Mouse (Mus musculus): ENCODE measurements around the gene Gm8104. TPM values are rescaled to one million over a fixed set of nuclear protein-coding genes. Genes with fewer than 3 reads are reported as not detected.
"Not testable (repeated sequence)": the region's sequence is repeated elsewhere in the genome, so short reads cannot be mapped to it uniquely, and the experiment has no call there.

Gm8104 gene
- polyA plus RNA-seq (2015; fragmentation: Nextera tagmentation; extraction: Ambion mirVana), result not detected in 2 replicates

DNA sequence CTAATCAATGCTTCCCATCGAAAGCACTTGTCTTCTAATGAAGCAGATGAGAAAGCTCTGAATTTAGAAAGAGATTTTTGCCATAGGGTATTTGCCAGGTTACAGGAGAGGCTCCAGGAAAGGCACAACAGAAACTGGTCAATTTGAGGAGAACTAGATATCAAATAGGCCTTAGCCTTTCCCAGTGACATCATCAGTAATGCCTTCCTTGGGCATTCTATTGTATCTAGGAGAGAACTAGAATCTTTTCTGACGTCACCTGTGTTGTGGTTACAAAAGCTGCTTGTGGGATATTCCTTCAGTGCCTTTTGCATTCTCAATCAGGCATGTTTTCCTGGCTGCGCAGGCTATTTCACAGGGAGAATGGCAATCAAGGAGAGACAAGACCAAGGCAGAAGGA is at the start of gene Gm8104:
Gm8104 (plus strand) TSS at position 301 of the 400 bp plus-strand sequence.
- not testable (repeated sequence) for H3K36me3 ChIP-seq (replicated peaks); H3K9me3 ChIP-seq (replicated peaks); H3K27ac ChIP-seq (replicated peaks); H3K4me1 ChIP-seq (replicated peaks); H3K27me3 ChIP-seq; ATAC-seq (ENCODE audit: insufficient read depth); H3K9ac ChIP-seq; H3K4me3 ChIP-seq (replicated peaks); H3K4me2 ChIP-seq
- WGBS (ENCODE audit: insufficient replicate concordance), result 25% methylated on average over 3 of the region's 3 CpGs

DNA sequence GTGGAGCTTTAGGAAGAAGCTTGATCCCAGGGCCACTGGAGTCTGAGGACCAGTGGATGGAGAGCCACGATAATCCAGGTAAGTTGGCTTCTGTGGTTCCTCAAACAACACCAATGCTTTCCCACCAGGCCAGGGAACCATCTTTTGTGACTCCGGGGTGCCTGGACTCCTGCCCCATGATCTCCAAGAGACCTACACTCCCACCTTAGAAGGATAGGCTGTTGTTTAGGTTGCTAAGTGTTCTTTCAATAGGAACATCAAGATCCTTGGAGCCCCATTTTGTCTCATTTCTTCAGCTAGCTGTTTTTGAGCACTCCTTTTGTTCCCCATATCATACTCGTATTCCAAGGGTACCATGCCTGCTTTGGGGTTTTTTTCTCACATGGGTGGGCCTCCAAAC is 42.3 kb upstream of the Gm8104 start:
- 56% methylated on average over 3 of the region's 3 CpGs for WGBS (ENCODE audit: insufficient replicate concordance)
- not testable (repeated sequence) for H3K4me1 ChIP-seq (replicated peaks); H3K4me2 ChIP-seq; H3K9ac ChIP-seq; H3K36me3 ChIP-seq (replicated peaks); H3K4me3 ChIP-seq (replicated peaks); H3K27me3 ChIP-seq; H3K9me3 ChIP-seq (replicated peaks); H3K27ac ChIP-seq (replicated peaks); ATAC-seq (ENCODE audit: insufficient read depth)

DNA sequence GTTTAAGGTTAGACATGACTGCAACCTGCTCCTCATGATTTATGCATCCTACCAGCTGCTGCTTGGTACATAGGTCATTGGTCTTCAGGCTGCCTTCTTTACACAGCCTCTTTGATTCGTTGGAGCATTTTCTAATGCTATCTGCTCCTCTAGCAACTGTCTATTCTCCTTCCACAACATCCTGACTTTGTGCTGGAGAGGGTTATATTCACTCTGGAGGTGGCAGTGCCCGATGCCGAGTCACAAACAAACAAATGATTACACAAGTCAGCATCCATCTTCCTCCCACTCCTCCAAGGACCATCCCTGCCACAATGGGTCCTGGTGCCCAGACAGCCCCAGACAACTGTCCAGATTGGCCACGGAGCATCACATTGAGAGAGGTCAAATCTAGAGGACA is 40.2 kb upstream of the Gm8104 start:
- not testable (repeated sequence) for ATAC-seq (ENCODE audit: insufficient read depth); H3K4me3 ChIP-seq (replicated peaks); H3K9me3 ChIP-seq (replicated peaks); H3K4me1 ChIP-seq (replicated peaks); H3K27ac ChIP-seq (replicated peaks); H3K36me3 ChIP-seq (replicated peaks); H3K27me3 ChIP-seq; H3K4me2 ChIP-seq; H3K9ac ChIP-seq
- 54% methylated on average over 4 of the region's 4 CpGs for WGBS (ENCODE audit: insufficient replicate concordance)

- H3K27ac ChIP-seq (replicated peaks); H3K4me1 ChIP-seq (replicated peaks); H3K36me3 ChIP-seq (replicated peaks); ATAC-seq (ENCODE audit: insufficient read depth); H3K9me3 ChIP-seq (replicated peaks); H3K27me3 ChIP-seq; H3K9ac ChIP-seq; H3K4me2 ChIP-seq; H3K4me3 ChIP-seq (replicated peaks): not testable (repeated sequence)
- 60% methylated on average over 2 of the region's 2 CpGs for WGBS (ENCODE audit: insufficient replicate concordance)
Observed at GRCm38 (mm10) chr14:43076543-43076942, 23.9 kb upstream of the Gm8104 start, which contains the start of gene Gm8094. Gm8094 (minus strand) TSS chr14:43076643.

GRCm38 (mm10) chr14:43084936-43085730 is 15.3 kb upstream of the Gm8104 start:
- H3K27ac ChIP-seq (replicated peaks); H3K9ac ChIP-seq; H3K4me1 ChIP-seq (replicated peaks); ATAC-seq (ENCODE audit: insufficient read depth); H3K4me3 ChIP-seq (replicated peaks); H3K9me3 ChIP-seq (replicated peaks); H3K36me3 ChIP-seq (replicated peaks); H3K4me2 ChIP-seq; H3K27me3 ChIP-seq: not testable (repeated sequence)
- WGBS (ENCODE audit: insufficient replicate concordance), result 58% methylated on average over 1 of the region's 1 CpGs

- H3K27ac ChIP-seq (replicated peaks); H3K4me1 ChIP-seq (replicated peaks); ATAC-seq (ENCODE audit: insufficient read depth); H3K4me3 ChIP-seq (replicated peaks); H3K4me2 ChIP-seq; H3K36me3 ChIP-seq (replicated peaks); H3K27me3 ChIP-seq; H3K9ac ChIP-seq; H3K9me3 ChIP-seq (replicated peaks): not testable (repeated sequence)
- whole genome bisulfite sequencing (ENCODE audit: insufficient replicate concordance), result 30% methylated on average over 1 of the region's 14 CpGs
Observed at GRCm38 (mm10) chr14:43089103-43089919, 11.1 kb upstream of the Gm8104 start.

GRCm38 (mm10) chr14:43119673-43120072 is 19.3 kb downstream of the Gm8104 start:
- H3K4me1 ChIP-seq (replicated peaks); H3K27ac ChIP-seq (replicated peaks); H3K9me3 ChIP-seq (replicated peaks); H3K36me3 ChIP-seq (replicated peaks); H3K27me3 ChIP-seq; H3K4me3 ChIP-seq (replicated peaks); ATAC-seq (ENCODE audit: insufficient read depth); H3K9ac ChIP-seq; H3K4me2 ChIP-seq: not testable (repeated sequence)
- 76% methylated on average over 3 of the region's 3 CpGs for WGBS (ENCODE audit: insufficient replicate concordance)

- H3K4me1 ChIP-seq (replicated peaks); H3K27ac ChIP-seq (replicated peaks); H3K9me3 ChIP-seq (replicated peaks); H3K4me2 ChIP-seq; ATAC-seq (ENCODE audit: insufficient read depth); H3K4me3 ChIP-seq (replicated peaks); H3K9ac ChIP-seq; H3K27me3 ChIP-seq; H3K36me3 ChIP-seq (replicated peaks): not testable (repeated sequence)
Observed at GRCm38 (mm10) chr14:43126286-43126685, 25.9 kb downstream of the Gm8104 start.

Other genes starting within 250 kb of the Gm8104 start
- gene Gm21977, start 247.1 kb upstream of the Gm8104 start, polyA plus RNA-seq (2015; fragmentation: Nextera tagmentation; extraction: Ambion mirVana), result not detected in 2 replicates
- gene Gm8082, start 107.0 kb upstream of the Gm8104 start, polyA plus RNA-seq (2015; fragmentation: Nextera tagmentation; extraction: Ambion mirVana), result not detected in 2 replicates
- not detected in 2 replicates for gene Gm10376, start 85.0 kb upstream of the Gm8104 start, polyA plus RNA-seq (2015; fragmentation: Nextera tagmentation; extraction: Ambion mirVana)
- gene Gm8094, start 24.0 kb upstream of the Gm8104 start, polyA plus RNA-seq (2015; fragmentation: Nextera tagmentation; extraction: Ambion mirVana), result not detected in 2 replicates
- gene Gm7233, start 79.3 kb downstream of the Gm8104 start, polyA plus RNA-seq (2015; fragmentation: Nextera tagmentation; extraction: Ambion mirVana), result not detected in 2 replicates
- not detected in 2 replicates for gene Gm8122, start 134.7 kb downstream of the Gm8104 start, polyA plus RNA-seq (2015; fragmentation: Nextera tagmentation; extraction: Ambion mirVana)
- not detected in 2 replicates for gene Gm8126, start 158.0 kb downstream of the Gm8104 start, polyA plus RNA-seq (2015; fragmentation: Nextera tagmentation; extraction: Ambion mirVana)
- not detected in 2 replicates for gene Gm9732, start 174.4 kb downstream of the Gm8104 start, polyA plus RNA-seq (2015; fragmentation: Nextera tagmentation; extraction: Ambion mirVana)
- gene Gm8127, start 193.2 kb downstream of the Gm8104 start, polyA plus RNA-seq (2015; fragmentation: Nextera tagmentation; extraction: Ambion mirVana), result not detected in 2 replicates
- not detected in 2 replicates for gene 1700001F09Rik, start 247.2 kb downstream of the Gm8104 start, polyA plus RNA-seq (2015; fragmentation: Nextera tagmentation; extraction: Ambion mirVana)